Mouse (Mus musculus) common myeloid progenitor, adult 5-6 weeks (primary cell): ENCODE measurements around the gene Plcd4. TPM values are rescaled to one million over a fixed set of nuclear protein-coding genes. Genes with fewer than 3 reads are reported as not detected.
A peak's percentile ranks its signal among the peaks of the same experiment; 100 is the strongest.

ENCODE experiments used
- ATAC-seq: replicated peaks from 2 replicates; pipeline ENCODE4 v1.8.0; 2016; ENCODE audit warnings: low read depth, mild to moderate bottlenecking, moderate TSS enrichment, inconsistent platforms; ENCODE audit not compliant: poor library complexity, severe bottlenecking
- total RNA-seq: library from RNA; stranded (forward); fragments of 200-1000, 187-1606 nt; gene quantifications from 2 replicates; pipeline ENCODE4 v1.2.3, GENCODE M21; 2017

Plcd4 gene
- total RNA-seq, 1 experiment from 2014 or later: 0.09 TPM

DNA sequence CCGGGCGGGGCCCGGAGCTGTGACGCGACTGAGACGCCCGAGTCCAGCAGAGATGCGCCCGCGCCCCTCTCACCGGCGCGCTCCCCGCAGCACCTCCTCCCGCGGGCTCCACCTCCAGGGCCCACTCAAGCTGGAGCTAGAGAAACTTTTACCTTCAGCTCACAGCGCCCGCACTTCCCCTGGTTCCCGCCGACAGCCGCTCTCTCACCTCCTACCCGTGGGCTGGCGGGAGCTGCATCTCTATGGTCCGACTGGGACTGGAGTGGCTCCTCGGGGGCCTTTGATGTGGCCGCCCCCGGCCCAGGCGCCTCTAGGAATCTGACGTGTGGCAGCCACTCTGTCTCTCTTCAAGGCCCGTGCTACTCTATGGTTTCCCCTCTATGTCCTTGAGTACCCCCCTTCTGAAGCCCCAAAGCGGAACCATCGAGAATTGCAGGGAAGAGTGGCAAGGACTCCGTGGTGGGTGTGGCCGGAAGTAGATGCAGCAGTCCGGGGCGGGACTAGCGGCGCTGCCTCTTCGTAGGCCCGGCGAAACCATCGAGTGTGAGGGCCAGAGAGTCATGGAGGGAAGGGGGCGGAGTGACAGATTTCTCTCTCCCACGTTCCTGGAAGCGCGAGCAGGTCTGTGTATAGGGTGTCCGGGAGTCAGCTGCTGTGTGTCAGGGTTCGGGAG is 45.2 kb downstream of the Plcd4 start, which contains the start of the genes Zfp142 and Bcs1l:
TSS of gene Zfp142 (minus strand) at position 474 of the 673 bp plus-strand sequence.
TSS of gene Bcs1l (plus strand) at position 517 of the 673 bp plus-strand sequence.
- ATAC-seq: peak; percentile 95

DNA sequence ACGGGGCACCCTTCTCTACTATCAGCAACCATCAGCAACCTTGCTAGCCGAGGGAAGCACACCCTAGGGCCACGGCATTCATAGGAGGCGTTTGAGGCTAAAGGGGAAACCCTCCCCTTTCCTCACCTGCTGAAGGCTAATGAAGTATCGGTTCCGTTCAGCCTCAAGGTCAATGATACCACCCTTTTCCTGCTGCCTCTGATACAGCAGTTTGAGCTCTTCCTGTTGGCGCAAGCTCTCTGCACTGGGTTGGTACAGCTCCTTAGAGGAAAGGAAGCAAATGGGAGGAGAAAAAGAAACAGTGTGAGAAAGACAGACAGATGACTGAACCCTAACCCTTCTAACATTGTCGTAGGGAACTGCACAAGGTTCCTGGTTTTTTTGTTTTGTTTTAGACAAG is 51.7 kb downstream of the Plcd4 start:
- ATAC-seq: peak; percentile 73

DNA sequence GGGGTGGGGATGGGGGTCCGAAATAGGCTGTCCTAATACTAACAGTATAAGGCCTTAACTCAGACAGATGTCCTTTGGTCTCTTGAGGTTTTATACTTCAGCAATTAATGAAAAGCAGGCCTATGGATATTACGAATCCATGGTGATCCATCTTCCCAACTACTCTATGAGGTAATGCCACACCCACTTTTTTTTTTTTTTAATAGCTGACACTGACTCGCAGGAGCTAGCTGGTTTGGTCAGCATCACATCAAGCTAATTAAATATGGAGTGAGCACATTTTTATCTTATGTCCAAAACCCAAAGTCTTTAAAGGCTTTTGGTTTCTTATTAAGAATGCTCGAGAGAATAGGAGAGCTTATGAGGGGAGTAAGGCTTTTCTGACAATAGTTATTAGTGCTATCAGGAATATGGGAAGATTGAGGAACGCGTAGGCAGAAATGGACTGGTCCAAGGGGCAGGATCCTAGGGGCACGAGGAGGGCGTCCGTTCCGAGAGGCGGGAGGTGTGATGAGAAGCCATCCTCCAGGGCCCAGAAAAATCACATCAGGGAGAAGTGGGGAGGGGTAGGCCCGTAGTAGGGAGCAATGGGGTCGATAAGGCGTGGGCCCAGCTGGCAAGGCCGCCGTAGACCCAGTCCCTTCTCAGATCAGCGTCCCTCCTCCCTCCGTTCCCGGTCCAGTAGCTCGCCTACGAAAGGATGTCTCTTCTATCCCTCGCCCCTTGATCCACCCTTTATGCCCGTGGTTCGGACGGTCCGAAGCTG is 58.0 kb downstream of the Plcd4 start:
- peak; percentile 58 for ATAC-seq

DNA sequence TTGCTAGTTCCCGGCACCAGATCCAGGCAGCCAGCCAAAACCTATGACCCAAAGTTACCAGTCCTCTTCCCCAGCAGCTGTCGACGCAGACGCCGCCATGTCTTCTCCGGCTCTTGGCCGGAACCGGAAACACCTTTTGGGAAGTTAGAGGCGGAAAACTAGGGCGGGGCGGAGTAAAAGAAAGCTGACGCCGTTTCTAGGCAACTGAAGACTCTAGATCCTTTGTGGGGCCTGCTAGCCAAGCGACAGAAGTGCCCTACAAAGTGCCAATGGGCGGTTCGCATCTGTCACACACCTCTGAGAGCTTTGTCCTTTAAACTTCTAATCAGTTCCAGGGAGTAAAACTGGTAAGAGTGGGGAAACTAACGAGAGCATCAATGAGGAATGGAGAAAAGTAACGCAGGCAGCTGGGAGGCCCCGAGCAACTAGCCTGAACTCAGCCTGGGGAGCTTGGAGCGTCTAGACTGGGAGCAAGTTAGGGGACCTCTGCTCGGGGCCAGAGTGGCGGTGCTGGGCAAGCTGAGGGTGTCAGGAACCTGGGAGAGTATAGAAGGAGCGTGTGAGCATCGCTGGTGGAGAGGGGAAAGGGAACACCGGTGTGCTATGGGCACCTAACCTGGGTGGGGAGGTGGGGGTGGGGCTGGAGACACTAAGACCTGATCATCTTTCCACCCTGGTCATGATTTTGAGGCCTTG is 58.7 kb downstream of the Plcd4 start, which contains the start of the genes Rnf25 and Stk36:
TSS of gene Rnf25 (minus strand) at position 131 of the 696 bp plus-strand sequence.
TSS of gene Stk36 (plus strand) at position 179 of the 696 bp plus-strand sequence.
- peak; percentile 97 for ATAC-seq

Other genes with a start within 250 kb of the Plcd4 start
- 16.1 and 19.7 TPM in 2 replicates for gene Tmbim1, start 237.3 kb upstream of the Plcd4 start, total RNA-seq
- not detected in 2 replicates for gene Catip, start 180.8 kb upstream of the Plcd4 start, total RNA-seq
- gene Slc11a1, start 167.7 kb upstream of the Plcd4 start, total RNA-seq: 1.2 and 2.1 TPM in 2 replicates
- 31.6 and 48.0 TPM in 2 replicates for gene Ctdsp1, start 151.4 kb upstream of the Plcd4 start, total RNA-seq
- gene Vil1, start 133.5 kb upstream of the Plcd4 start, total RNA-seq: 0.05 TPM in 1 of 2 replicates, not detected in the other
- 103 and 104 TPM in 2 replicates for gene Cnot9, start 36.8 kb upstream of the Plcd4 start, total RNA-seq
- 54.4 and 58.5 TPM in 2 replicates for gene Usp37, start 1.4 kb downstream of the Plcd4 start, total RNA-seq
- gene Zfp142, start 45.4 kb downstream of the Plcd4 start, total RNA-seq: 10.9 and 12.5 TPM in 2 replicates
- 14.9 and 23.7 TPM in 2 replicates for gene Bcs1l, start 45.4 kb downstream of the Plcd4 start, total RNA-seq
- gene Rnf25, start 58.5 kb downstream of the Plcd4 start, total RNA-seq: 18.2 and 18.3 TPM in 2 replicates
- 0.18 and 0.92 TPM in 2 replicates for gene Stk36, start 58.6 kb downstream of the Plcd4 start, total RNA-seq
- gene Ttll4, start 118.9 kb downstream of the Plcd4 start, total RNA-seq: 21.3 and 21.9 TPM in 2 replicates
- 2.7 and 2.8 TPM in 2 replicates for gene Cyp27a1, start 170.7 kb downstream of the Plcd4 start, total RNA-seq
- gene Prkag3, start 206.3 kb downstream of the Plcd4 start, total RNA-seq: not detected in 2 replicates
- not detected in 2 replicates for gene Wnt6, start 229.0 kb downstream of the Plcd4 start, total RNA-seq
- gene Wnt10a, start 248.6 kb downstream of the Plcd4 start, total RNA-seq: not detected in 2 replicates